In genomic region chr9:23374789-23375460, GRCm38 (mm10) we compare ENCODE assay signal across 26 mouse cellular contexts.
DNase-seq lines count a peak whose midpoint lies in the region; ATAC-seq and TF ChIP-seq lines count a peak whose summit lies in the region.
"Had no signal": no experiment of that assay in that cellular context is flagged by ENCODE, and none has a peak within 500 bp of the region (broad histone marks: within the 10 kb centered on the region; RNA-seq: fewer than 3 reads in every experiment).

No protein-coding gene starts in this region.

- WGBS in embryonic facial prominence, embryonic 12.5 days, result 46% methylated on average over 4 of the region's 4 CpGs
- 59% methylated on average over 4 of the region's 4 CpGs for WGBS in embryonic facial prominence, embryonic 10.5 days
- 24% methylated on average over 4 of the region's 4 CpGs for WGBS in lung, embryonic 14.5 days

- no peaks in the 10 kb centered on the region for H3K27me3 ChIP-seq in embryonic facial prominence, embryonic 12.5 days
- H3K27me3 ChIP-seq in embryonic facial prominence, embryonic 10.5 days (replicated peaks; ENCODE audit: low read depth, poor library complexity, severe bottlenecking), result no peaks in the 10 kb centered on the region
- no peaks in the 10 kb centered on the region for H3K27me3 ChIP-seq in lung, embryonic 14.5 days (ENCODE audit: insufficient read depth, low read length)
- H3K27me3 ChIP-seq in myocyte (ENCODE audit: control insufficient read depth, insufficient read depth, insufficient read length), result no peaks in the 10 kb centered on the region
- H3K27me3 ChIP-seq: embryonic facial prominence, embryonic 13.5 days; heart, embryonic 12.5 days; liver, embryonic 15.5 days; Patski had no signal

- 0 out of 2 replicates have a peak overlapping the region, but pooled peaks have one; percentile 23 for H3K27ac ChIP-seq in embryonic facial prominence, embryonic 12.5 days
- no peak overlapping the region for H3K27ac ChIP-seq in embryonic facial prominence, embryonic 10.5 days (replicated peaks)
- H3K27ac ChIP-seq in lung, embryonic 14.5 days (ENCODE audit: low read depth), result peak overlapping the region; percentile 74
- H3K27ac ChIP-seq: embryonic facial prominence, embryonic 13.5 days; liver, embryonic 15.5 days; macrophage; midbrain, embryonic 10.5 days had no signal

- H3K9ac ChIP-seq in embryonic facial prominence, embryonic 12.5 days, result no peak overlapping the region
- no peak overlapping the region for H3K9ac ChIP-seq in lung, embryonic 14.5 days
- H3K9ac ChIP-seq: embryonic facial prominence, embryonic 13.5 days; heart, embryonic 12.5 days; liver, embryonic 15.5 days had no signal

- no peak overlapping the region for H3ac ChIP-seq in myocyte (ENCODE audit: control insufficient read depth, insufficient read length)

- no peak for TF ChIP-seq CTCF in lung, embryonic 14.5 days (IDR thresholded peaks at IDR 0.05; ENCODE audit: low read depth)

- H3K4me3 ChIP-seq in embryonic facial prominence, embryonic 12.5 days, result no peak overlapping the region
- no peak overlapping the region for H3K4me3 ChIP-seq in embryonic facial prominence, embryonic 10.5 days
- H3K4me3 ChIP-seq in lung, embryonic 14.5 days (ENCODE audit: low read depth, low read length), result no peak overlapping the region
- no peak overlapping the region for H3K4me3 ChIP-seq in myocyte
- H3K4me3 ChIP-seq: embryonic facial prominence, embryonic 13.5 days; heart, embryonic 12.5 days; liver, embryonic 15.5 days; midbrain, embryonic 10.5 days had no signal

- no peaks in the 10 kb centered on the region for H3K36me3 ChIP-seq in embryonic facial prominence, embryonic 12.5 days
- H3K36me3 ChIP-seq in embryonic facial prominence, embryonic 10.5 days (replicated peaks), result no peaks in the 10 kb centered on the region
- no peaks in the 10 kb centered on the region for H3K36me3 ChIP-seq in lung, embryonic 14.5 days (ENCODE audit: insufficient read depth)
- no peaks in the 10 kb centered on the region for H3K36me3 ChIP-seq in myocyte (ENCODE audit: control insufficient read depth, insufficient read depth)
- H3K36me3 ChIP-seq: embryonic facial prominence, embryonic 13.5 days; heart, embryonic 12.5 days; liver, embryonic 15.5 days; midbrain, embryonic 10.5 days had no signal

- H3K79me2 ChIP-seq in myocyte (ENCODE audit: control insufficient read depth, insufficient read depth), result no peaks in the 10 kb centered on the region

- H3K4me1 ChIP-seq in embryonic facial prominence, embryonic 12.5 days, result peaks cover 20% of the 10 kb centered on the region; the same call in 1 of the 2 replicates
- H3K4me1 ChIP-seq in embryonic facial prominence, embryonic 10.5 days, result peaks cover 28% of the 10 kb centered on the region
- peaks cover 22% of the 10 kb centered on the region for H3K4me1 ChIP-seq in lung, embryonic 14.5 days (ENCODE audit: insufficient read depth)
- H3K4me1 ChIP-seq: liver, embryonic 15.5 days had no signal

- H3K4me2 ChIP-seq in embryonic facial prominence, embryonic 12.5 days (replicated peaks), result no peak overlapping the region
- no peak overlapping the region for H3K4me2 ChIP-seq in lung, embryonic 14.5 days
- peak overlapping the region; percentile 53 for H3K4me2 ChIP-seq in myocyte (ENCODE audit: low read depth)
- H3K4me2 ChIP-seq: embryonic facial prominence, embryonic 13.5 days; heart, embryonic 12.5 days; liver, embryonic 15.5 days had no signal

- no peaks in the 10 kb centered on the region for H3K9me3 ChIP-seq in embryonic facial prominence, embryonic 12.5 days
- no peaks in the 10 kb centered on the region for H3K9me3 ChIP-seq in embryonic facial prominence, embryonic 10.5 days
- H3K9me3 ChIP-seq in lung, embryonic 14.5 days (ENCODE audit: low read depth, low read length), result no peaks in the 10 kb centered on the region
- H3K9me3 ChIP-seq: embryonic facial prominence, embryonic 13.5 days; heart, embryonic 12.5 days; liver, embryonic 15.5 days; midbrain, embryonic 10.5 days had no signal

- DNase-seq in embryonic facial prominence, embryonic 10.5 days (ENCODE audit: low spot score), result no peak
- peak; percentile 74 for DNase-seq in lung, embryonic 14.5 days
- DNase-seq in lung, postnatal 25 days (ENCODE audit: low spot score), result no peak
- peak; percentile 92 for DNase-seq in Muller cell, postnatal 12 days (ENCODE audit: inconsistent ontology term)
- no peak for DNase-seq in gastrocnemius, adult 8-10 months (ENCODE audit: low spot score in 2 of 2)
- DNase-seq: adrenal gland, adult 2 months; cerebellum, adult 11-12 months; cerebellum, postnatal 10 days; gastrocnemius, postnatal 25 days; heart, adult 18-20 months; heart, postnatal 10 days; kidney, postnatal 4 days; liver; thymus, adult 18-20 months; thymus, postnatal 36 days had no signal

- no peak for TF ChIP-seq POLR2A in myocyte (IDR thresholded peaks at IDR 0.05; ENCODE audit: insufficient read length, low read depth)

- ATAC-seq in embryonic facial prominence, embryonic 12.5 days (ENCODE audit: insufficient number of reproducible peaks, insufficient read depth, low FRiP score, low TSS enrichment), result no peak
- peak; percentile 72 for ATAC-seq in lung, embryonic 14.5 days (ENCODE audit: insufficient read depth)
- ATAC-seq: CD4-positive, CD25-positive, alpha-beta regulatory T cell, adult 4 months; intestine, postnatal 0 days; midbrain, embryonic 16.5 days; Patski had no signal

TF ChIP-seq in myocyte, 11 proteins besides CTCF, POLR2A, EP300 and RAD21:
- no peak for TF ChIP-seq POLR2AphosphoS2 (IDR thresholded peaks at IDR 0.05; ENCODE audit: insufficient read length, low read depth)
- TF ChIP-seq SRF (IDR thresholded peaks at IDR 0.05; ENCODE audit: control insufficient read depth, insufficient read length, low read depth), result no peak
- TF ChIP-seq MYOD1 (IDR thresholded peaks at IDR 0.05; ENCODE audit: control insufficient read depth in 1 of 3, insufficient read length in 2 of 3, low read depth in 2 of 3), result no peak
- TF ChIP-seq TCF3 (IDR thresholded peaks at IDR 0.05; ENCODE audit: insufficient read length, low read depth), result no peak
- TF ChIP-seq CEBPB (IDR thresholded peaks at IDR 0.05; ENCODE audit: insufficient read depth, poor library complexity, severe bottlenecking), result no peak
- TF ChIP-seq USF1 (IDR thresholded peaks at IDR 0.05; ENCODE audit: low read depth), result no peak
- TF ChIP-seq E2F4 (IDR thresholded peaks at IDR 0.05; ENCODE audit: insufficient read depth), result no peak
- no peak for TF ChIP-seq MYOG (IDR thresholded peaks at IDR 0.05; ENCODE audit: control insufficient read depth in 1 of 3, insufficient read depth in 1 of 3, insufficient read length in 2 of 3, low read depth in 2 of 3)
- TF ChIP-seq MAX (IDR thresholded peaks at IDR 0.05; ENCODE audit: low read depth), result no peak
- TF ChIP-seq REST (IDR thresholded peaks at IDR 0.05; ENCODE audit: insufficient read depth, insufficient read length), result no peak
- no peak for TF ChIP-seq TCF12 (IDR thresholded peaks at IDR 0.05; ENCODE audit: insufficient read depth, poor library complexity, severe bottlenecking)
TF ChIP-seq in myocyte: peak in this region for 0.

Comparison
In these comparisons a context has a peak if more than half of its experiments do, and no peak if none do; other contexts are left out.
1. DNase-seq: peak in lung, embryonic 14.5 days (single experiment) and Muller cell, postnatal 12 days (single experiment); none in embryonic facial prominence, embryonic 10.5 days (single experiment), lung, postnatal 25 days (single experiment) and gastrocnemius, adult 8-10 months (0 of 2).